Mouse (Mus musculus) neural tube, embryonic 14.5 days (tissue): ENCODE data around the gene Mllt3. TPM values are rescaled to one million over a fixed set of nuclear protein-coding genes. Genes with fewer than 3 reads are reported as not detected.

Source experiments
- ATAC-seq: fragments of 200-750 bp; cut with Nextera tagmentation; 2 replicates; pipeline ENCODE4 v1.8.0; 2017; ENCODE audit warnings: low read depth, mild to moderate bottlenecking, moderate TSS enrichment, moderate library complexity
- H3K27ac ChIP-seq: fragments of 300-500 bp; sonication (generic); 2 replicates; pipeline ENCODE4 v1.5.1; 2014; ENCODE audit warnings: low read depth, mild to moderate bottlenecking, control low read depth, low read length, moderate library complexity, mixed read lengths
- H3K27me3 ChIP-seq: fragments of 300-500 bp; sonication (generic); 2 replicates; pipeline ENCODE4 v1.6.1; 2014; ENCODE audit warnings: low read length; ENCODE audit not compliant: control insufficient read depth, insufficient read depth
- H3K36me3 ChIP-seq: fragments of 300-500 bp; sonication (generic); 2 replicates; pipeline ENCODE4 v1.6.1; 2014; ENCODE audit warnings: low read length, mixed read lengths; ENCODE audit not compliant: control insufficient read depth, insufficient read depth
- H3K4me1 ChIP-seq: fragments of 300-500 bp; sonication (generic); 2 replicates; pipeline ENCODE4 v1.6.1; 2014; ENCODE audit warnings: low read length; ENCODE audit not compliant: control insufficient read depth, insufficient read depth
- H3K4me2 ChIP-seq: fragments of 300-500 bp; sonication (generic); 2 replicates; pipeline ENCODE4 v1.6.1; 2014; ENCODE audit warnings: mild to moderate bottlenecking, low read depth, low read length, control low read depth
- H3K4me3 ChIP-seq: fragments of 300-500 bp; sonication (generic); 2 replicates; pipeline ENCODE4 v1.5.1; 2014; ENCODE audit warnings: low read depth, low read length, control low read depth, mixed read lengths
- H3K9ac ChIP-seq: fragments of 300-500 bp; sonication (generic); replicated peaks from 2 replicates; pipeline ENCODE4 v1.6.1; 2014; ENCODE audit warnings: low read depth, mild to moderate bottlenecking, control low read depth, low read length, mixed read lengths
- H3K9me3 ChIP-seq: fragments of 300-500 bp; sonication (generic); 2 replicates; pipeline ENCODE4 v1.6.1; 2016; ENCODE audit warnings: low read length; ENCODE audit not compliant: control insufficient read depth
- WGBS: fragments of 180-500 bp; shearing (Covaris S2); extraction: QIAGEN DNeasy Blood & Tissue Kit; methylation state at CpG from one replicate; pipeline ENCODE4 v1.1.7; 2014; 5-methylcytosine and 5-hydroxymethylcytosine counted together
- polyA plus RNA-seq: library from polyadenylated mRNA; unstranded; fragments of >200 nt; fragmentation: Nextera tagmentation; extraction: Ambion mirVana; gene quantifications from 2 replicates; pipeline ENCODE4 v1.2.1, GENCODE M21; 2014

Mllt3 gene
- polyA plus RNA-seq, 1 experiment from 2014 or later: 79.4 TPM

- Histone ChIP-seq H3K9ac (no peak overlapping the region), H3K36me3 (no peaks in the 10 kb centered on the region), H3K27ac (no peak overlapping the region), H3K4me1 (peaks cover 23% of the 10 kb centered on the region), H3K4me2 (peak overlapping the region; percentile 29), H3K4me3 (no peak overlapping the region), H3K9me3 (no peaks in the 10 kb centered on the region), H3K27me3 (no peaks in the 10 kb centered on the region)
- ATAC-seq: no peak
- WGBS: 9% methylated on average over 18 of the region's 18 CpGs
Measured at GRCm38 (mm10) chr4:88017452-88018350, 15.5 kb downstream of the Mllt3 start.

- WGBS: 68% methylated on average over 5 of the region's 5 CpGs
- Histone ChIP-seq H3K4me3 (no peak overlapping the region), H3K27me3 (no peaks in the 10 kb centered on the region), H3K27ac (no peak overlapping the region), H3K9me3 (no peaks in the 10 kb centered on the region), H3K36me3 (no peaks in the 10 kb centered on the region), H3K4me2 (no peak overlapping the region), H3K9ac (no peak overlapping the region), H3K4me1 (peaks cover 23% of the 10 kb centered on the region)
- ATAC-seq: no peak
Measured at GRCm38 (mm10) chr4:88015765-88016164, 17.4 kb downstream of the Mllt3 start.

- Histone ChIP-seq H3K4me1 (peaks cover 23% of the 10 kb centered on the region), H3K4me3 (no peak overlapping the region), H3K36me3 (no peaks in the 10 kb centered on the region), H3K9me3 (no peaks in the 10 kb centered on the region), H3K9ac (no peak overlapping the region), H3K4me2 (no peak overlapping the region), H3K27me3 (no peaks in the 10 kb centered on the region), H3K27ac (no peak overlapping the region)
- ATAC-seq: no peak
- 54% methylated on average over 7 of the region's 7 CpGs for WGBS
Measured at GRCm38 (mm10) chr4:88015261-88015660, 17.9 kb downstream of the Mllt3 start.

GRCm38 (mm10) chr4:88012774-88013173 is 20.4 kb downstream of the Mllt3 start:
- H3K9ac ChIP-seq: no peak overlapping the region
- 11% methylated on average over 4 of the region's 4 CpGs for WGBS
- no peaks in the 10 kb centered on the region for H3K9me3 ChIP-seq
- no peaks in the 10 kb centered on the region for H3K27me3 ChIP-seq
- ATAC-seq: no peak
- H3K4me2 ChIP-seq: no peak overlapping the region
- no peaks in the 10 kb centered on the region for H3K36me3 ChIP-seq
- H3K27ac ChIP-seq: no peak overlapping the region
- peaks cover 16% of the 10 kb centered on the region for H3K4me1 ChIP-seq
- H3K4me3 ChIP-seq: no peak overlapping the region

GRCm38 (mm10) chr4:88011870-88012572 is 21.1 kb downstream of the Mllt3 start:
- Histone ChIP-seq H3K9me3 (no peaks in the 10 kb centered on the region), H3K4me2 (no peak overlapping the region), H3K27me3 (no peaks in the 10 kb centered on the region), H3K36me3 (no peaks in the 10 kb centered on the region), H3K9ac (no peak overlapping the region), H3K4me1 (peaks cover 9% of the 10 kb centered on the region), H3K4me3 (no peak overlapping the region), H3K27ac (no peak overlapping the region)
- WGBS: 29% methylated on average over 4 of the region's 4 CpGs
- ATAC-seq: no peak

- ATAC-seq: no peak
- WGBS: 91% methylated on average over 5 of the region's 5 CpGs
- H3K27me3 ChIP-seq: no peaks in the 10 kb centered on the region
Measured at GRCm38 (mm10) chr4:88010441-88010840, 22.7 kb downstream of the Mllt3 start.

GRCm38 (mm10) chr4:88005801-88006200 is 27.4 kb downstream of the Mllt3 start:
- Histone ChIP-seq H3K9me3 (no peaks in the 10 kb centered on the region), H3K27me3 (no peaks in the 10 kb centered on the region)

More at GRCm38 (mm10) chr4:88010441-88010840, 22.7 kb downstream of the Mllt3 start:
- no peak overlapping the region for H3K4me2 ChIP-seq
- no peak overlapping the region for H3K4me3 ChIP-seq
- peaks cover 5% of the 10 kb centered on the region; the same call in 1 of the 2 replicates for H3K4me1 ChIP-seq
- no peak overlapping the region for H3K9ac ChIP-seq
- no peak overlapping the region for H3K27ac ChIP-seq
- H3K9me3 ChIP-seq: no peaks in the 10 kb centered on the region
- H3K36me3 ChIP-seq: no peaks in the 10 kb centered on the region

GRCm38 (mm10) chr4:88003159-88003948 is 29.8 kb downstream of the Mllt3 start:
- no peak overlapping the region for H3K4me3 ChIP-seq
- H3K9ac ChIP-seq: no peak overlapping the region
- H3K27ac ChIP-seq: no peak overlapping the region
- ATAC-seq: no peak
- no peaks in the 10 kb centered on the region for H3K9me3 ChIP-seq
- H3K27me3 ChIP-seq: no peaks in the 10 kb centered on the region
- 83% methylated on average over 9 of the region's 9 CpGs for WGBS
- no peak overlapping the region for H3K4me2 ChIP-seq
- 0 out of 2 replicates have a peak, but pooled peaks cover 4% of the 10 kb centered on the region for H3K36me3 ChIP-seq
- H3K4me1 ChIP-seq: no peaks in the 10 kb centered on the region

More at GRCm38 (mm10) chr4:88005801-88006200, 27.4 kb downstream of the Mllt3 start:
- 0 out of 2 replicates have a peak, but pooled peaks cover 4% of the 10 kb centered on the region for H3K36me3 ChIP-seq
- 91% methylated on average over 3 of the region's 3 CpGs for WGBS
- no peak overlapping the region for H3K4me3 ChIP-seq
- H3K4me2 ChIP-seq: no peak overlapping the region
- no peaks in the 10 kb centered on the region for H3K4me1 ChIP-seq
- H3K27ac ChIP-seq: no peak overlapping the region
- no peak for ATAC-seq
- H3K9ac ChIP-seq: no peak overlapping the region
